Mouse (Mus musculus) liver, adult (tissue): Measurements from ENCODE around the gene Plxnb2.

Experiments
- GATA4 ChIP-seq: IDR thresholded peaks from 2 replicates; pipeline ENCODE4 v1.6.1; 2014; ENCODE audit warnings: mild to moderate bottlenecking, low read length; ENCODE audit not compliant: insufficient replicate concordance

Plxnb2 gene

GRCm38 (mm10) chr15:89172276-89172935 lies 8.2 kb downstream of the Plxnb2 start:
- no peak for TF ChIP-seq GATA4

GRCm38 (mm10) chr15:89171526-89172051 lies 9.0 kb downstream of the Plxnb2 start:
- no peak for TF ChIP-seq GATA4

GRCm38 (mm10) chr15:89170102-89170501 lies 10.5 kb downstream of the Plxnb2 start:
- peak; percentile 48; the same call in 1 of the 2 replicates for TF ChIP-seq GATA4

GRCm38 (mm10) chr15:89169431-89169830 lies 11.2 kb downstream of the Plxnb2 start:
- no peak for TF ChIP-seq GATA4

GRCm38 (mm10) chr15:89168922-89169321 lies 11.7 kb downstream of the Plxnb2 start:
- TF ChIP-seq GATA4: no peak

GRCm38 (mm10) chr15:89165478-89165877 lies 15.1 kb downstream of the Plxnb2 start:
- no peak for TF ChIP-seq GATA4

- TF ChIP-seq GATA4: no peak
Observed at GRCm38 (mm10) chr15:89161397-89161796, 19.2 kb downstream of the Plxnb2 start.

- no peak for TF ChIP-seq GATA4
Observed at GRCm38 (mm10) chr15:89158516-89158915, 22.1 kb downstream of the Plxnb2 start.

- TF ChIP-seq GATA4: no peak
Observed at GRCm38 (mm10) chr15:89157954-89158353, 22.6 kb downstream of the Plxnb2 start.

GRCm38 (mm10) chr15:89152312-89152711 lies 28.3 kb downstream of the Plxnb2 start:
- no peak for TF ChIP-seq GATA4

- no peak for TF ChIP-seq GATA4
Observed at GRCm38 (mm10) chr15:89150041-89150390, 30.6 kb downstream of the Plxnb2 start.

- no peak for TF ChIP-seq GATA4
Observed at GRCm38 (mm10) chr15:89149271-89150040, 31.1 kb downstream of the Plxnb2 start, which contains the start of gene Mapk11. TSS of gene Mapk11 (minus strand) at chr15:89149628.

GRCm38 (mm10) chr15:89148496-89149270 lies 31.9 kb downstream of the Plxnb2 start:
- TF ChIP-seq GATA4: no peak

- no peak for TF ChIP-seq GATA4
Observed at GRCm38 (mm10) chr15:89147895-89148294, 32.7 kb downstream of the Plxnb2 start.

GRCm38 (mm10) chr15:89147456-89147855 lies 33.1 kb downstream of the Plxnb2 start:
- TF ChIP-seq GATA4: no peak
